Mouse (Mus musculus): ENCODE data around the gene Zfpl1. TPM values are rescaled to one million over a fixed set of nuclear protein-coding genes. Genes with fewer than 3 reads are reported as not detected.

Gene Zfpl1
- polyA plus RNA-seq, 1 experiment from 2014 or later: 80.8 TPM

Small RNAs within 50 kb of the gene (microRNA-seq; reads per million reads assigned to microRNA genes)
- gene Mir6988: 1.1 reads per million

Other genes starting within 250 kb of the Zfpl1 start
- gene Frmd8, start 209.7 kb downstream of the Zfpl1 start, polyA plus RNA-seq (2015; fragmentation: Nextera tagmentation; extraction: Ambion mirVana): 19.5 and 23.3 TPM in 2 replicates
- gene Slc25a45, start 207.1 kb downstream of the Zfpl1 start, polyA plus RNA-seq (2015; fragmentation: Nextera tagmentation; extraction: Ambion mirVana): 1.2 and 1.7 TPM in 2 replicates
- gene Tigd3, start 190.8 kb downstream of the Zfpl1 start, polyA plus RNA-seq (2015; fragmentation: Nextera tagmentation; extraction: Ambion mirVana): 12.9 and 14.3 TPM in 2 replicates
- 120 and 137 TPM in 2 replicates for gene Dpf2, start 171.9 kb downstream of the Zfpl1 start, polyA plus RNA-seq (2015; fragmentation: Nextera tagmentation; extraction: Ambion mirVana)
- gene Cdc42ep2, start 160.1 kb downstream of the Zfpl1 start, polyA plus RNA-seq (2015; fragmentation: Nextera tagmentation; extraction: Ambion mirVana): 9.1 and 10.1 TPM in 2 replicates
- 35.5 and 36.2 TPM in 2 replicates for gene Pola2, start 120.8 kb downstream of the Zfpl1 start, polyA plus RNA-seq (2015; fragmentation: Nextera tagmentation; extraction: Ambion mirVana)
- not detected in 2 replicates for gene Slc22a20, start 98.8 kb downstream of the Zfpl1 start, polyA plus RNA-seq (2015; fragmentation: Nextera tagmentation; extraction: Ambion mirVana)
- 1.6 and 1.8 TPM in 2 replicates for gene Capn1, start 69.1 kb downstream of the Zfpl1 start, polyA plus RNA-seq (2015; fragmentation: Nextera tagmentation; extraction: Ambion mirVana)
- gene Syvn1, start 38.4 kb downstream of the Zfpl1 start, polyA plus RNA-seq (2015; fragmentation: Nextera tagmentation; extraction: Ambion mirVana): 25.7 and 26.5 TPM in 2 replicates
- 71.5 and 72.4 TPM in 2 replicates for gene Mrpl49, start 27.2 kb downstream of the Zfpl1 start, polyA plus RNA-seq (2015; fragmentation: Nextera tagmentation; extraction: Ambion mirVana)
- gene Fau, start 27.1 kb downstream of the Zfpl1 start, polyA plus RNA-seq (2015; fragmentation: Nextera tagmentation; extraction: Ambion mirVana): 582 and 618 TPM in 2 replicates
- gene Znhit2, start 23.8 kb downstream of the Zfpl1 start, polyA plus RNA-seq (2015; fragmentation: Nextera tagmentation; extraction: Ambion mirVana): 33.0 and 35.9 TPM in 2 replicates
- 34.9 and 36.3 TPM in 2 replicates for gene Tm7sf2, start 16.6 kb downstream of the Zfpl1 start, polyA plus RNA-seq (2015; fragmentation: Nextera tagmentation; extraction: Ambion mirVana)
- gene Vps51, start 7.7 kb downstream of the Zfpl1 start, polyA plus RNA-seq (2015; fragmentation: Nextera tagmentation; extraction: Ambion mirVana): 76.3 and 89.3 TPM in 2 replicates
- gene Tmem262, start 4.9 kb downstream of the Zfpl1 start, polyA plus RNA-seq (2015; fragmentation: Nextera tagmentation; extraction: Ambion mirVana): not detected in 2 replicates
- 2.1 and 2.6 TPM in 2 replicates for gene Gm28374, start 2.7 kb downstream of the Zfpl1 start, polyA plus RNA-seq (2015; fragmentation: Nextera tagmentation; extraction: Ambion mirVana)
- gene Cdca5, start within 50 bp of the Zfpl1 start, polyA plus RNA-seq (2015; fragmentation: Nextera tagmentation; extraction: Ambion mirVana): 19.3 and 22.3 TPM in 2 replicates
- 0.31 and 0.37 TPM in 2 replicates for gene AC131692.1, start 9.5 kb upstream of the Zfpl1 start, polyA plus RNA-seq (2015; fragmentation: Nextera tagmentation; extraction: Ambion mirVana)
- gene Naaladl1, start 20.8 kb upstream of the Zfpl1 start, polyA plus RNA-seq (2015; fragmentation: Nextera tagmentation; extraction: Ambion mirVana): 0.33 and 0.53 TPM in 2 replicates
- 53.5 and 56.5 TPM in 2 replicates for gene Sac3d1, start 33.7 kb upstream of the Zfpl1 start, polyA plus RNA-seq (2015; fragmentation: Nextera tagmentation; extraction: Ambion mirVana)
- 43.1 and 45.6 TPM in 2 replicates for gene Snx15, start 43.3 kb upstream of the Zfpl1 start, polyA plus RNA-seq (2015; fragmentation: Nextera tagmentation; extraction: Ambion mirVana)
- gene Batf2, start 56.0 kb upstream of the Zfpl1 start, polyA plus RNA-seq (2015; fragmentation: Nextera tagmentation; extraction: Ambion mirVana): 0.13 TPM in 1 of 2 replicates, not detected in the other
- gene Arl2, start 56.6 kb upstream of the Zfpl1 start, polyA plus RNA-seq (2015; fragmentation: Nextera tagmentation; extraction: Ambion mirVana): 84.4 and 90.1 TPM in 2 replicates
- gene Majin, start 99.4 kb upstream of the Zfpl1 start, polyA plus RNA-seq (2015; fragmentation: Nextera tagmentation; extraction: Ambion mirVana): not detected in 2 replicates
- gene Gpha2, start 141.4 kb upstream of the Zfpl1 start, polyA plus RNA-seq (2015; fragmentation: Nextera tagmentation; extraction: Ambion mirVana): not detected in 2 replicates
- gene Ppp2r5b, start 150.9 kb upstream of the Zfpl1 start, polyA plus RNA-seq (2015; fragmentation: Nextera tagmentation; extraction: Ambion mirVana): 95.5 and 98.5 TPM in 2 replicates
- 9.7 and 10.1 TPM in 2 replicates for gene Atg2a, start 156.7 kb upstream of the Zfpl1 start, polyA plus RNA-seq (2015; fragmentation: Nextera tagmentation; extraction: Ambion mirVana)
- 88.1 TPM in 2 replicates for gene Ehd1, start 191.8 kb upstream of the Zfpl1 start, polyA plus RNA-seq (2015; fragmentation: Nextera tagmentation; extraction: Ambion mirVana)
- gene Cdc42bpg, start 221.5 kb upstream of the Zfpl1 start, polyA plus RNA-seq (2015; fragmentation: Nextera tagmentation; extraction: Ambion mirVana): 0.31 and 0.67 TPM in 2 replicates

All from forebrain, embryonic 15.5 days (tissue).